Mouse (Mus musculus) forebrain, embryonic 10.5 days (tissue): ENCODE data around the gene Mrpl35. TPM values are rescaled to one million over a fixed set of nuclear protein-coding genes. Genes with fewer than 3 reads are reported as not detected.
"Not testable (repeated sequence)": the region's sequence is repeated elsewhere in the genome, so short reads cannot be mapped to it uniquely, and the experiment has no call there.

Experiments used
- DNase-seq: peaks from one replicate; pipeline ENCODE4 v3.0.0-alpha.2; 2017; ENCODE audit warnings: low spot score; ENCODE audit errors: extremely low spot score
- H3K27ac ChIP-seq: fragments of 300-500 bp; sonication (generic); 2 replicates; pipeline ENCODE4 v1.5.1; 2016; ENCODE audit warnings: mild to moderate bottlenecking
- H3K27me3 ChIP-seq: fragments of 300-500 bp; sonication (generic); 2 replicates; pipeline ENCODE4 v1.6.1; 2016; ENCODE audit warnings: mild to moderate bottlenecking; ENCODE audit not compliant: poor library complexity, severe bottlenecking
- H3K36me3 ChIP-seq: fragments of 300-500 bp; sonication (generic); replicated peaks from 2 replicates; pipeline ENCODE4 v1.6.1; 2016; ENCODE audit warnings: mild to moderate bottlenecking, moderate library complexity
- H3K4me1 ChIP-seq: fragments of 300-500 bp; sonication (generic); 2 replicates; pipeline ENCODE4 v1.6.1; 2016
- H3K4me3 ChIP-seq: fragments of 300-500 bp; sonication (generic); 2 replicates; pipeline ENCODE4 v1.5.1; 2016; ENCODE audit warnings: mild to moderate bottlenecking, moderate library complexity
- H3K9me3 ChIP-seq: fragments of 300-500 bp; sonication (generic); 2 replicates; pipeline ENCODE4 v1.6.1; 2016; ENCODE audit warnings: mild to moderate bottlenecking, moderate library complexity
- WGBS: fragments of 180-500 bp; shearing (Covaris S2); methylation state at CpG from one replicate; pipeline ENCODE4 v1.1.7; 2016; 5-methylcytosine and 5-hydroxymethylcytosine counted together
- polyA plus RNA-seq: library from polyadenylated mRNA; unstranded; fragments of >200 nt; fragmentation: Nextera tagmentation; extraction: Ambion mirVana; gene quantifications from 2 replicates; pipeline ENCODE4 v1.2.1, GENCODE M21; 2016

Gene Mrpl35
- 67.3 and 70.7 TPM in 2 replicates for polyA plus RNA-seq

DNA sequence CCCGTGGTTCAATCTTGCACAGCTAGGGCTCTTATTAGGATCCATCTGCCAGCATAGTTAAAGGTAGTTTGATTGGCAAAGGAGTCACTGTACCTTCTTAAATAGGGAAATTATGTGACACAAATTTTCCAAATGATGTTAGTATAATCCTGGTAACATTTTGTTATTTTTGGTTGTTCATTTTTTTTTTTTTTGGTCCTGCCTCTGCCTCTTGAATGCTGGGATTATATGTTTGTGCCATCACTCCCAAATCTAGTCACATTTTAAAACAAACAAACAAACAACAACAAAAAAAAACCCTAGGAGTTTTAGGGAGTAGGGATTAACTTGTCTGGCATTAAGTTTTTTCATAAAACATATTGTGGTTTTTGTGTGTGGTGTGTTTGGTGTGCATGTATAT lies at the start of gene Mrpl35:
Mrpl35 (minus strand) TSS at position 101 of the 400 bp plus-strand sequence.
- no peaks in the 10 kb centered on the region for H3K9me3 ChIP-seq
- DNase-seq = no peak
- no peak within 1 kb of the TSS for H3K4me3 ChIP-seq
- no peak within 1 kb of the TSS for H3K27ac ChIP-seq
- H3K4me1 ChIP-seq = peaks cover 20% of the 10 kb centered on the region
- no peaks in the 10 kb centered on the region for H3K36me3 ChIP-seq
- 44% methylated on average over 1 of the region's 1 CpGs for WGBS
- H3K27me3 ChIP-seq = no peaks in the 10 kb centered on the region

GRCm38 (mm10) chr6:71871396-71871795 lies 44.6 kb upstream of the Mrpl35 start:
- no peaks in the 10 kb centered on the region for H3K9me3 ChIP-seq
- H3K4me3 ChIP-seq = no peak overlapping the region
- 95% methylated on average over 9 of the region's 9 CpGs for WGBS
- no peak overlapping the region for H3K27ac ChIP-seq
- H3K36me3 ChIP-seq = peaks cover 94% of the 10 kb centered on the region
- H3K27me3 ChIP-seq = no peaks in the 10 kb centered on the region
- H3K4me1 ChIP-seq = no peaks in the 10 kb centered on the region
- DNase-seq = no peak

DNA sequence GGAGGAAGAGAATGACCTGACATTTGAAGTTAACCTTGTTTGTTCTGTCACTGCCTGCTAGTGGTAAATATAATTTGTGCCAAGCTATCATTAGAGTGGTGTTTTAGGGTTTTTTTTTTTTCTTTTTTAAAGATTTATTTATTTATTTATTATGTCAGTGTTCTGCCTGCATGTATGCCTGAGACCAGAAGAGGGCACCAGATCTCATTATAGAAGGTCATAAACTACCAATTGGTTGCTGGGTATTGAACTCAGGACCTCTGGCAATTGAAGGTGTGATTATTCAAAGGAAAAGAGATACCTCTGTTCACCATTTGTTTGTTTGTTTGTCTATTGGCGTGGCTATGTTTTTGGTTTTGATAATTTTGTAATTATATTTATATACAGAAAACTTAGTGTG lies 42.0 kb upstream of the Mrpl35 start:
- WGBS = 92% methylated on average over 1 of the region's 1 CpGs
- peaks cover 95% of the 10 kb centered on the region for H3K36me3 ChIP-seq

DNA sequence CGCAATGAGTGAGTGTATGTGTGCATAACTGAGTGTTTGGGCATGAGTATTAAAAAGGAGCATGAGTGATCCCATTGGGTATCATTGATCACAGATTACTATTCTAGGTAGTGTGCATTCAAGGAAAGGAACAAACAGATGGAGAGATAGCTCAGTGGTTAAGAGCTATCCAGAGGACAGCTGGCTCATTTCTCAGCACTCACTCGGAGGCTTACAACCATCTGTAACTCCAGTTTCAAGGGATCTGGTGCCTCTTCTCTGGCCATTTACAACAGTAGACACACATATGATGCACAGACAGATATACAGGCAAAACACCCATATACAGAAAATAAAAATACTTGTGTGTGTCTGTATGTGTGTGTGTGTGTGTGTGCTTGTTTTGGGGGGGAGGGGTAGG lies 41.0 kb upstream of the Mrpl35 start:
- peaks cover 4% of the 10 kb centered on the region; the same call in 1 of the 2 replicates for H3K9me3 ChIP-seq
- WGBS = 96% methylated on average over 2 of the region's 2 CpGs
- no peak for DNase-seq
- no peaks in the 10 kb centered on the region for H3K27me3 ChIP-seq
- H3K4me1 ChIP-seq = no peaks in the 10 kb centered on the region
- H3K27ac ChIP-seq = no peak overlapping the region
- peaks cover 95% of the 10 kb centered on the region for H3K36me3 ChIP-seq
- no peak overlapping the region for H3K4me3 ChIP-seq

More for the DNA sequence above, 42.0 kb upstream of the Mrpl35 start:
- DNase-seq = no peak
- Histone ChIP-seq H3K27me3 (no peaks in the 10 kb centered on the region), H3K4me1 (no peaks in the 10 kb centered on the region), H3K4me3 (no peak overlapping the region), H3K9me3 (peaks cover 4% of the 10 kb centered on the region; the same call in 1 of the 2 replicates), H3K27ac (no peak overlapping the region)

- not testable (repeated sequence) for H3K4me3 ChIP-seq, DNase-seq, H3K27me3 ChIP-seq, H3K4me1 ChIP-seq, H3K27ac ChIP-seq, H3K9me3 ChIP-seq
- 98% methylated on average over 6 of the region's 6 CpGs for WGBS
- peaks cover 73% of the 10 kb centered on the region for H3K36me3 ChIP-seq
These were observed 20.1 kb upstream of the Mrpl35 start for GRCm38 (mm10) chr6:71846906-71847305.

- Histone ChIP-seq H3K9me3 (no peaks in the 10 kb centered on the region), H3K27me3 (no peaks in the 10 kb centered on the region), H3K36me3 (peaks cover 55% of the 10 kb centered on the region), H3K4me1 (no peaks in the 10 kb centered on the region), H3K27ac (no peak overlapping the region), H3K4me3 (no peak overlapping the region)
- WGBS = 97% methylated on average over 1 of the region's 1 CpGs
- DNase-seq = no peak
These were observed 14.0 kb upstream of the Mrpl35 start for GRCm38 (mm10) chr6:71840597-71841290.

DNA sequence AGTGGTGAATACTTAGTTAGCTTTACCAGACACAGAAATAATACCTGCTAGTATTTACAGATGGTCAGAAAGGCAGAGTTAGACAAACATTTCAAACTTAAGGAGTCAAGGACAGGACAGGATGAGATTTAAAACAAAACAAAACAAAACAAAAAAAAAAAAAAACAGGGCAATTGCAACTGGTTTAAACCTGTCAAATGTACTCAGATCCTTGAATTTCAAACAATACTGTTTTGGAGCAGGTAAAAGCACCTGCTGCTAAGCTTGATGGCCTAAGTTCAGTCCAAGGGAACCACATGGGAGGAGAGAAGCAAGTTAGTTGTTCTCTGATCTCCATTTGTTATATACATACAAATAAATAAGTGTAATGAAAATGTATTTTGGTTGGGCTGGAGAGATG lies 13.0 kb upstream of the Mrpl35 start:
- Histone ChIP-seq H3K27me3 (no peaks in the 10 kb centered on the region), H3K4me3 (no peak overlapping the region), H3K9me3 (no peaks in the 10 kb centered on the region), H3K36me3 (peaks cover 55% of the 10 kb centered on the region), H3K27ac (no peak overlapping the region), H3K4me1 (no peaks in the 10 kb centered on the region)
- no peak for DNase-seq

GRCm38 (mm10) chr6:71836811-71837210 lies 10.0 kb upstream of the Mrpl35 start:
- Histone ChIP-seq H3K9me3 (no peaks in the 10 kb centered on the region), H3K4me3 (no peak overlapping the region), H3K36me3 (peaks cover 60% of the 10 kb centered on the region), H3K4me1 (peaks cover 11% of the 10 kb centered on the region), H3K27ac (no peak overlapping the region), H3K27me3 (no peaks in the 10 kb centered on the region)
- no peak for DNase-seq
- 81% methylated on average over 2 of the region's 2 CpGs for WGBS

DNA sequence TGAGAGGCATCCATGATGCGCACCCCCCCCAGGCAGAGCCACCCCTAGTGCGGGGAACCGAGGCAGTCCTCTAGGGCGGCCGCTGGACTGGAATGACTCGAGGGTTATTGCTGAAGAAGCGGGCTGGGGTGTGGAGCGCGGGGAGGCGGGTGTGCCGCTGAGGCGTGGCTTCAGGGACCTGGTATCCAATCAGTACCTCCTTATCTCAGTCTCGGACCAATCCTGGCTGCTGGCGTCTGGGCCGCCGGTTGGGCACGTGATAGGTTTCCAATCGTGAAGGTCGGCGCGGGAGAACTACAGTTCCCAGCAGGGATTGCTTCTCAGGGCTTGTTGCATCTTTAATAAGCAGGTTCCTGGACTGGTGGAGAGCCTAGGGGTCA lies 4.8 kb upstream of the Mrpl35 start:
- H3K4me1 ChIP-seq = peaks cover 15% of the 10 kb centered on the region
- H3K27ac ChIP-seq = peak overlapping the region; percentile 95
- H3K27me3 ChIP-seq = no peaks in the 10 kb centered on the region
- H3K36me3 ChIP-seq = peaks cover 31% of the 10 kb centered on the region
- no peaks in the 10 kb centered on the region for H3K9me3 ChIP-seq
- peak; percentile 95 for DNase-seq
- H3K4me3 ChIP-seq = peak overlapping the region; percentile 96
- WGBS = under 1% methylated on average over 21 of the region's 21 CpGs

- peak within 1 kb of the TSS; percentile 96 for H3K4me3 ChIP-seq
- H3K9me3 ChIP-seq = no peaks in the 10 kb centered on the region
- DNase-seq = peak; percentile 97
- peaks cover 15% of the 10 kb centered on the region for H3K4me1 ChIP-seq
- H3K27me3 ChIP-seq = no peaks in the 10 kb centered on the region
- H3K36me3 ChIP-seq = peaks cover 25% of the 10 kb centered on the region
- 0% methylated on average over 64 of the region's 64 CpGs for WGBS
- peak within 1 kb of the TSS; percentile 95 for H3K27ac ChIP-seq
These were observed 4.2 kb upstream of the Mrpl35 start, which contains the start of gene Immt for GRCm38 (mm10) chr6:71830690-71831580. Gene Immt, plus strand, starts transcription at chr6:71831331.

GRCm38 (mm10) chr6:71829768-71830167 lies 3.0 kb upstream of the Mrpl35 start:
- H3K4me3 ChIP-seq = peak overlapping the region; percentile 96; the same call in 1 of the 2 replicates
- no peaks in the 10 kb centered on the region for H3K9me3 ChIP-seq

DNA sequence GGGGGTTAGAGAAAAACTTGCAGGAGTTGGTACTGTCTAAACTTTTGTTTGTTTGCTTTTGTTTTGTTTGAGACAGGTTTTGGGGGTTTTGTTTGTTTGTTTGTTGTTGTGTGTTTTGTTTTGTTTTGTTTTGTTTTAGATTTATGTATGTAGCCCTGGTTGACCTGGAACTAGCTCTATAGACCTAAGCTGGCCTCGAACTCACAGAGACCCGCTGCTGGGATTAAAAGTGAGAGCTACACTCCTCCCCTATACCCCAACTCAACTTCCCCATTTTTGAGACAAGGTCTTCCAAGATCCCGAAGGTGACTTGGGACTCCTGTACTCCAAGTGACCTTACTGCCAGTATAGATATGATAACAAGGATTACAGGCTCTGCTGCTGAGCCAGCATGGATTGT lies 2.8 kb downstream of the Mrpl35 start:
- Histone ChIP-seq H3K27me3 (no peaks in the 10 kb centered on the region), H3K27ac (peak overlapping the region; percentile 83), H3K4me1 (peaks cover 18% of the 10 kb centered on the region), H3K4me3 (peak overlapping the region; percentile 73), H3K36me3 (no peaks in the 10 kb centered on the region), H3K9me3 (no peaks in the 10 kb centered on the region)
- WGBS = 36% methylated on average over 3 of the region's 3 CpGs
- no peak for DNase-seq

More at GRCm38 (mm10) chr6:71829768-71830167, 3.0 kb upstream of the Mrpl35 start:
- Histone ChIP-seq H3K4me1 (peaks cover 15% of the 10 kb centered on the region), H3K36me3 (peaks cover 13% of the 10 kb centered on the region), H3K27ac (no peak overlapping the region), H3K27me3 (no peaks in the 10 kb centered on the region)
- DNase-seq = no peak
- WGBS = 90% methylated on average over 9 of the region's 9 CpGs

DNA sequence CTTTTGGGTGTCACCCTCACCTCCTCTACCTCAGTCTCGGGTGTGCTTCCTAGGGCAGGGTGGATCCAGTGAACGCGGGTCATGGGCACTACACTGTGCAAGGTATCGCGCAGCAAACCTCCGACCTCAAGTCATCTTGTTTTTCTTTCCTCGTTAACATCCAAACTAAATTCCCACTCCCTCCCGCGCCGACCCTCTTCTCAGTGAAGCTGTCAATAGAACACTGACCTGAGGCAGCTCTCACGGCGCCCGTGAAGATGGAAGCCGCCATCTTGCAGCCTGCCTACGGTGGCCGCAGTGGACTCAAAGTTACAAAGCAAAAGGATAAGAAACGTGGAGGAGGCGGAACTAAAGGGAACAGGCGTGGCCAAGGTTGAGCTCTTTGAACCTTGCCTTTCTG lies 3.3 kb downstream of the Mrpl35 start:
- Histone ChIP-seq H3K27ac (peak overlapping the region; percentile 83), H3K27me3 (no peaks in the 10 kb centered on the region), H3K4me1 (peaks cover 18% of the 10 kb centered on the region), H3K4me3 (peak overlapping the region; percentile 73), H3K36me3 (peaks cover 2% of the 10 kb centered on the region), H3K9me3 (no peaks in the 10 kb centered on the region)
- under 1% methylated on average over 19 of the region's 19 CpGs for WGBS
- peak; percentile 88 for DNase-seq
